Comparison of ENCODE assay signal across 8 mouse cellular contexts in the genomic region with DNA sequence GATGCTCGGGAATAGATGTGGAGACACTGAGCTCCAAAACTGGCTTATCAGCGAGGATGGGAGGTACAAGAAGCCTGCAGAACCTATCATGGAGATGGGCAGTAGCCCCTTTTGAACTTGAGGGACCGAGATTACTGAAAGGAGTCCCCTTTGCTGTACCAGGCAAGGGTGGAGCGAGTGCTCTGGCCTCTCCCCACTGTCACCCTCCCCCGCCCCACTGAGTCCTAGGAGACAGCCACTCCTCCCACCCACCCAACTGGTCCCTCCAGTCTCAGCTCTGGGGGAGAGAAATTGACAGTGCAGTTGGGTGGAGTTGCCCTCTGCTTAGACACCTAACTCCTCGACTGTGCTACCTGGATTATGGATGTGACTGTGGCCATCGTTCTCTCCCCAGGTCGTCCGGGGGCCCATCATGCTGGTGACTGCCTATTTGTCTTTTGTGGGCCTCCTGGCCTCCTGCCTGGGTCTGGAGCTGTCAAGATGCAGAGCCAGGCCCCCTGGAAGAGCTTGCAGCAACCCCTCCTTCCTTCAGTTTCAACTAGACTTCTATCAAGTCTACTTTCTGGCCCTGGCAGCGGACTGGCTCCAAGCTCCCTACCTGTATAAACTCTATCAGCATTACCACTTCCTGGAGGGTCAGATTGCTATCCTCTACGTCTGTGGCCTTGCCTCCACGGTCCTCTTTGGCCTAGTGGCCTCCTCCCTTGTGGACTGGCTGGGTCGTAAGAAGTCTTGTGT. TPM values are rescaled to one million over a fixed set of nuclear protein-coding genes. Genes with fewer than 3 reads are reported as not detected.
A peak's percentile ranks its signal among the peaks of the same experiment; 100 is the strongest.
DNase-seq lines count a peak whose midpoint lies in the region; ATAC-seq and TF ChIP-seq lines count a peak whose summit lies in the region.

No protein-coding gene starts in this region.

- H3K9ac ChIP-seq in kidney, postnatal 0 days (ENCODE audit: low read depth, low read length) = peak overlapping the region; percentile 86
- H3K9ac ChIP-seq in forebrain, embryonic 15.5 days (replicated peaks) = peak overlapping the region; percentile 86
- peak overlapping the region; percentile 81 for H3K9ac ChIP-seq in liver, embryonic 13.5 days

- H3K27me3 ChIP-seq in kidney, postnatal 0 days (ENCODE audit: insufficient read depth, low read length) = no peaks in the 10 kb centered on the region
- H3K27me3 ChIP-seq in forebrain, embryonic 15.5 days = no peaks in the 10 kb centered on the region
- no peaks in the 10 kb centered on the region for H3K27me3 ChIP-seq in liver, embryonic 13.5 days

- H3K4me3 ChIP-seq in kidney, postnatal 0 days (replicated peaks; ENCODE audit: low read depth, low read length) = peak overlapping the region; percentile 94
- H3K4me3 ChIP-seq in brown adipose tissue, adult 24 weeks (ENCODE audit: insufficient read depth, low read depth, low read length) = peak overlapping the region; percentile 100
- H3K4me3 ChIP-seq in forebrain, embryonic 15.5 days = peak overlapping the region; percentile 84
- peak overlapping the region; percentile 85 for H3K4me3 ChIP-seq in liver, embryonic 13.5 days (replicated peaks)

- H3K9me3 ChIP-seq in kidney, postnatal 0 days (replicated peaks; ENCODE audit: low read length) = no peaks in the 10 kb centered on the region
- no peaks in the 10 kb centered on the region for H3K9me3 ChIP-seq in forebrain, embryonic 15.5 days
- no peaks in the 10 kb centered on the region for H3K9me3 ChIP-seq in liver, embryonic 13.5 days (replicated peaks)

- H3K36me3 ChIP-seq in kidney, postnatal 0 days (ENCODE audit: insufficient read depth, low read length) = peaks cover 9% of the 10 kb centered on the region
- H3K36me3 ChIP-seq in forebrain, embryonic 15.5 days = peaks cover 12% of the 10 kb centered on the region
- peaks cover 14% of the 10 kb centered on the region for H3K36me3 ChIP-seq in liver, embryonic 13.5 days

- no peak for DNase-seq in kidney, postnatal 0 days (ENCODE audit: low spot score)
- DNase-seq in kidney, postnatal 36 days = no peak
- DNase-seq in liver, embryonic 13.5 days = no peak
- no peak for DNase-seq in adrenal gland, postnatal 25 days
- DNase-seq in T-cell, adult 2 months (ENCODE audit: low spot score) = no peak
- no peak for DNase-seq in left cerebral cortex, postnatal 10 days (ENCODE audit: extremely low spot score in 1 of 2, low spot score in 2 of 2)

- peak overlapping the region; percentile 91 for H3K27ac ChIP-seq in kidney, postnatal 0 days
- H3K27ac ChIP-seq in brown adipose tissue, adult 24 weeks (replicated peaks; ENCODE audit: low read depth, low read length) = peak overlapping the region; percentile 89
- peak overlapping the region; percentile 82 for H3K27ac ChIP-seq in forebrain, embryonic 15.5 days (replicated peaks)
- H3K27ac ChIP-seq in liver, embryonic 13.5 days = peak overlapping the region; percentile 78

- ATAC-seq in kidney, postnatal 0 days (replicated peaks; ENCODE audit: low FRiP score, low read depth) = peak; percentile 14
- peak; percentile 42 for ATAC-seq in forebrain, embryonic 15.5 days (replicated peaks)
- peak; percentile 32 for ATAC-seq in liver, embryonic 13.5 days (ENCODE audit: low read depth)

- peak overlapping the region; percentile 95 for H3K4me2 ChIP-seq in kidney, postnatal 0 days (ENCODE audit: low read length)
- H3K4me2 ChIP-seq in forebrain, embryonic 15.5 days (replicated peaks) = peak overlapping the region; percentile 79
- H3K4me2 ChIP-seq in liver, embryonic 13.5 days = peak overlapping the region; percentile 93

- intact Hi-C loops in left cerebral cortex, postnatal 10 days (cut with DNase I) = no loop called here

- WGBS in kidney, postnatal 0 days = 24% methylated on average over 13 of the region's 13 CpGs
- 29% methylated on average over 13 of the region's 13 CpGs for WGBS in forebrain, embryonic 15.5 days
- 17% methylated on average over 13 of the region's 13 CpGs for whole genome bisulfite sequencing in liver, embryonic 13.5 days (ENCODE audit: insufficient replicate concordance)

- TF ChIP-seq CTCF in kidney, postnatal 0 days (IDR thresholded peaks at IDR 0.05; ENCODE audit: low read depth) = no peak

- H3K4me1 ChIP-seq in kidney, postnatal 0 days (replicated peaks; ENCODE audit: insufficient read depth, low read length) = peaks cover 13% of the 10 kb centered on the region; the same call in 1 of the 2 replicates
- peaks cover 7% of the 10 kb centered on the region for H3K4me1 ChIP-seq in brown adipose tissue, adult 24 weeks (ENCODE audit: control insufficient read depth, insufficient read depth, insufficient read length, low read length)
- H3K4me1 ChIP-seq in forebrain, embryonic 15.5 days = peaks cover 16% of the 10 kb centered on the region
- peaks cover 59% of the 10 kb centered on the region for H3K4me1 ChIP-seq in liver, embryonic 13.5 days (replicated peaks)

RNA-seq across cellular contexts. Expression of a gene that starts 0.7 kb away (rescaled TPM):
- 68.2 and 73.2 TPM in 2 replicates for polyA plus RNA-seq in kidney, postnatal 0 days (2015; fragmentation: Nextera tagmentation; extraction: Ambion mirVana)
- 17.0 and 20.0 TPM in 2 replicates for polyA plus RNA-seq in brown adipose tissue, adult 24 weeks (2012; ENCODE audit: insufficient read depth, insufficient read length, missing spikeins)
- polyA plus RNA-seq in forebrain, embryonic 15.5 days (2015; fragmentation: Nextera tagmentation; extraction: Ambion mirVana) = 50.1 and 51.5 TPM in 2 replicates
- polyA plus RNA-seq in liver, embryonic 13.5 days (2015; fragmentation: Nextera tagmentation; extraction: Ambion mirVana) = 29.0 and 33.7 TPM in 2 replicates
- total RNA-seq in adrenal gland, postnatal 25 days (2021) = 36.3 and 36.7 TPM in 2 replicates
- 10 to 100 TPM; 35.7 to 36.0 TPM for total RNA-seq in left cerebral cortex, postnatal 10 days (2021)

RNA-seq across cellular contexts. Expression of a gene that starts 9.6 kb away (rescaled TPM):
- 0.23 and 0.38 TPM in 2 replicates for polyA plus RNA-seq in kidney, postnatal 0 days (2015; fragmentation: Nextera tagmentation; extraction: Ambion mirVana)
- polyA plus RNA-seq in brown adipose tissue, adult 24 weeks (2012; ENCODE audit: insufficient read depth, insufficient read length, missing spikeins) = not detected in 2 replicates
- not detected in 2 replicates for polyA plus RNA-seq in forebrain, embryonic 15.5 days (2015; fragmentation: Nextera tagmentation; extraction: Ambion mirVana)
- polyA plus RNA-seq in liver, embryonic 13.5 days (2015; fragmentation: Nextera tagmentation; extraction: Ambion mirVana) = not detected in 2 replicates
- total RNA-seq in adrenal gland, postnatal 25 days (2021) = 0.15 TPM in 1 of 2 replicates, not detected in the other
- total RNA-seq in left cerebral cortex, postnatal 10 days (2021) = not detected

RNA-seq across cellular contexts. Expression of a gene that starts 16.1 kb away (rescaled TPM):
- 6.1 and 7.5 TPM in 2 replicates for polyA plus RNA-seq in kidney, postnatal 0 days (2015; fragmentation: Nextera tagmentation; extraction: Ambion mirVana)
- 1.5 TPM in 1 of 2 replicates, not detected in the other for polyA plus RNA-seq in brown adipose tissue, adult 24 weeks (2012; ENCODE audit: insufficient read depth, insufficient read length, missing spikeins)
- polyA plus RNA-seq in forebrain, embryonic 15.5 days (2015; fragmentation: Nextera tagmentation; extraction: Ambion mirVana) = 10.2 and 15.2 TPM in 2 replicates
- 23.3 and 26.3 TPM in 2 replicates for polyA plus RNA-seq in liver, embryonic 13.5 days (2015; fragmentation: Nextera tagmentation; extraction: Ambion mirVana)
- total RNA-seq in adrenal gland, postnatal 25 days (2021) = 4.1 and 6.3 TPM in 2 replicates
- 1 to 10 TPM; 2.0 to 2.9 TPM for total RNA-seq in left cerebral cortex, postnatal 10 days (2021)

RNA-seq across cellular contexts. Expression of a gene that starts 22.6 kb away (rescaled TPM):
- 23.2 and 23.5 TPM in 2 replicates for polyA plus RNA-seq in kidney, postnatal 0 days (2015; fragmentation: Nextera tagmentation; extraction: Ambion mirVana)
- polyA plus RNA-seq in brown adipose tissue, adult 24 weeks (2012; ENCODE audit: insufficient read depth, insufficient read length, missing spikeins) = 10.3 and 12.1 TPM in 2 replicates
- 5.9 and 6.2 TPM in 2 replicates for polyA plus RNA-seq in forebrain, embryonic 15.5 days (2015; fragmentation: Nextera tagmentation; extraction: Ambion mirVana)
- 2.5 and 3.0 TPM in 2 replicates for polyA plus RNA-seq in liver, embryonic 13.5 days (2015; fragmentation: Nextera tagmentation; extraction: Ambion mirVana)
- total RNA-seq in adrenal gland, postnatal 25 days (2021) = 21.5 and 25.7 TPM in 2 replicates
- total RNA-seq in left cerebral cortex, postnatal 10 days (2021) = 10 to 100 TPM in 1 of 2 experiments, 1 to 10 TPM in 1; 9.3 to 11.4 TPM

RNA-seq across cellular contexts. Expression of a gene that starts 46.0 kb away (rescaled TPM):
- polyA plus RNA-seq in kidney, postnatal 0 days (2015; fragmentation: Nextera tagmentation; extraction: Ambion mirVana) = 511 and 565 TPM in 2 replicates
- polyA plus RNA-seq in brown adipose tissue, adult 24 weeks (2012; ENCODE audit: insufficient read depth, insufficient read length, missing spikeins) = 371 and 394 TPM in 2 replicates
- 467 and 474 TPM in 2 replicates for polyA plus RNA-seq in forebrain, embryonic 15.5 days (2015; fragmentation: Nextera tagmentation; extraction: Ambion mirVana)
- 133 and 151 TPM in 2 replicates for polyA plus RNA-seq in liver, embryonic 13.5 days (2015; fragmentation: Nextera tagmentation; extraction: Ambion mirVana)
- total RNA-seq in adrenal gland, postnatal 25 days (2021) = 379 TPM in 2 replicates
- 100 to 1,000 TPM; 344 to 355 TPM for total RNA-seq in left cerebral cortex, postnatal 10 days (2021)
